Mouse (Mus musculus) erythroblast, embryonic 14.5 days (primary cell): Measurements from ENCODE around the gene Cbfa2t3. TPM values are rescaled to one million over a fixed set of nuclear protein-coding genes. Genes with fewer than 3 reads are reported as not detected.

Experiments
- H3K27me3 ChIP-seq: 2 replicates; pipeline ENCODE4 v1.6.1; 2012; ENCODE audit warnings: inconsistent platforms; ENCODE audit not compliant: control insufficient read depth
- H3K36me3 ChIP-seq: 2 replicates; pipeline ENCODE4 v1.6.1; 2012; ENCODE audit warnings: mild to moderate bottlenecking, inconsistent platforms; ENCODE audit not compliant: control insufficient read depth
- H3K4me1 ChIP-seq: 2 replicates; pipeline ENCODE4 v1.6.1; 2012; ENCODE audit warnings: inconsistent platforms; ENCODE audit not compliant: control insufficient read depth
- H3K4me3 ChIP-seq: replicated peaks from 2 replicates; pipeline ENCODE3; 2012; ENCODE audit warnings: moderate library complexity, mild to moderate bottlenecking, inconsistent platforms
- H3K9me3 ChIP-seq: 2 replicates; pipeline ENCODE4 v1.6.1; 2012; ENCODE audit warnings: low read length, inconsistent platforms, mixed read lengths; ENCODE audit not compliant: control insufficient read depth
- GATA1 ChIP-seq: IDR thresholded peaks from 2 replicates; pipeline ENCODE4 v1.6.1; 2012; ENCODE audit warnings: low read length, inconsistent platforms, mixed read lengths
- TAL1 ChIP-seq: IDR thresholded peaks from 3 replicates; pipeline ENCODE4 v1.6.1; 2012; ENCODE audit warnings: low read length, inconsistent platforms, mixed read lengths
- polyA plus RNA-seq: library from polyadenylated mRNA; stranded (reverse); fragments of >175 nt; gene quantifications from 2 replicates; pipeline ENCODE4 v1.2.3, GENCODE M21; 2012

Cbfa2t3 gene
- polyA plus RNA-seq, 1 experiment: 8.9 TPM

DNA sequence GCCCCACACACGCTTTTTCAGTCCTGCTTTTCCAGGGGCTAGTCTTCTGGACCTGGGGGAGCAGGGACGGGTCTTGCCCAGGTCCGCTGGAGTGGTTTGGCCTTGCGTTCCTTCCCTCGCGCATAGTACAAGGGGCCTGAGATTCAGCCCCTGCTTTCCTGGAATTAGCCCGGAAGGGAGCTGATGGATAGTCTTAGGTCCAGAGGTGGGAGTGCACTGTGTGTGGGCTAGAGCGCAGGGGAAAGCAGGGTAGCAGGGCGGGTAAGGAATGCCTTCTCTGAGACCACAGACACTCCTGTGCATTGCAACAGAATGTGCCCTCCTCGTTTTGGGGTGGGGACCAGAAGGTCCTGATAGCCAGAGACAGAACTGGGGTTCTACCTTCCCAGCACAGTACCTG lies 121.8 kb downstream of the Cbfa2t3 start:
- Histone ChIP-seq H3K4me1 (peaks cover 53% of the 10 kb centered on the region), H3K27me3 (peaks cover 11% of the 10 kb centered on the region; the same call in 1 of the 2 replicates), H3K4me3 (peak overlapping the region; percentile 79), H3K36me3 (peaks cover 33% of the 10 kb centered on the region), H3K9me3 (no peaks in the 10 kb centered on the region)
- no peak for TF ChIP-seq GATA1

DNA sequence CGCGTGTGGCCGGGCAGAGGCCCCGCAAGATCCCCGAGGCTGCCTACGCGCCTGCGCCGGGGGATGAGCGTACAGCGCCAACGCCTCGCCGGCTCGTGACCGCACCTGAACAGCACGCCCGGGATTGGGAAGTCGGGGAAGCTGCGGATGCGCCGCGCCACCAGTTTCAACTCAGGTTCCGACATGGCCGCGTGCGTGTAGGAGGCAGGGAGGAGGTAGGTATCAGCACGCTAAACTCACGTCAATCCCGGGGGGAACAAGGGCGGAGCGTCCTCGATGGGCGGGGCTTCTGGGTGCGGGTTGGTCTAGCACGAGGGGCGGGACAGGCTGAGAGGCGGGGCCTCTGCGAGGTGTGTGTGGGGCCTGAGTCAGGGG lies 122.3 kb downstream of the Cbfa2t3 start, which contains the start of gene Aprt:
TSS of gene Aprt (minus strand) at position 262 of the 375 bp plus-strand sequence.
- H3K4me1 ChIP-seq: peaks cover 58% of the 10 kb centered on the region
- no peak for TF ChIP-seq TAL1
- no peak for TF ChIP-seq GATA1
- peaks cover 37% of the 10 kb centered on the region for H3K36me3 ChIP-seq
- H3K9me3 ChIP-seq: no peaks in the 10 kb centered on the region
- peaks cover 11% of the 10 kb centered on the region for H3K27me3 ChIP-seq
- H3K4me3 ChIP-seq: peak within 1 kb of the TSS; percentile 79

DNA sequence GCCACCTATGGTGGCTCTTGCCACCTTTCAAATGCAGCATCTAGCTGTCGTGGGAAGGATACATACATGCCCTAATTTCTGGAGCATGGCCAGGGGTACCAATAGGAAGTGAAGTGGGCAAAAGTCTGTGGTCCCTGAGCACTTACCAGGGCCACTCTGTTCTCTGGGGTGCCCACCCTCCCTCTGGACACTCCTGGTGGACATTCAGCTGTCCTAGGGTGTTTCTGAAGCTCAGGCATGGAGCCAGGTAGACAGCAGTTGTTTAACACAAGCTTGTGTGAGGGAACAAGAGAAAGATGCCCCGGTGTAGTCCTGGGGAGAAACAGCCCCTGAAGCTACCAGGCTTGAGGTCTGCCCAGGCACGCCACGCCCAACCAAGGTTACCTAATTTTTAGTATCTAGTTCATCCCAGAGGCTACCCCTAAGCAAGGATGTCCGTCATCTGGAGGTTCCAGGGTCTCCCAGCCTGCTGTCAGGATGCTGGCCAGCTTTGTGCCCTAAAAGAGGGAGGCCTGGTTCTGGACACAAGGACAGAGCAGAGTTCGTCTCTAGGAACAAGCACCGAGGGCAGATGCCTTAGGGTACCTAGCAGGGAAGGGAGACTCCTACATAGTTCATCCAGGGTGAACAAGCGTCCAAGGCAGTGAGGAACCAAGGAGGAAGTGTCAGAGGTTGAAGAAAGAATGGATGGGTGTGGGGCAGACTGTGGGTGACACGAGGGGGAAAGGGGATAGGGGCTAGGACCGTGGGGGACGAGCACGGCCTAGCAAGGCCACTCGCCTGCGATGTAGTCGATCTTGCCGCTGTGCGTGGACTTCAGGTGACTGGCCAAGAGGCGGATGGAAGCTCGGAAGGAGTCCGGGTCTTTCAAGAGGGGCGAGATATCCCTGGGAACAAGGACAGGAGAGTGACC lies 122.9 kb downstream of the Cbfa2t3 start:
- H3K36me3 ChIP-seq: peaks cover 44% of the 10 kb centered on the region
- peak overlapping the region; percentile 79 for H3K4me3 ChIP-seq
- TF ChIP-seq TAL1 (no peak), GATA1 (no peak)
- peaks cover 64% of the 10 kb centered on the region for H3K4me1 ChIP-seq
- no peaks in the 10 kb centered on the region for H3K9me3 ChIP-seq
- peaks cover 10% of the 10 kb centered on the region for H3K27me3 ChIP-seq

DNA sequence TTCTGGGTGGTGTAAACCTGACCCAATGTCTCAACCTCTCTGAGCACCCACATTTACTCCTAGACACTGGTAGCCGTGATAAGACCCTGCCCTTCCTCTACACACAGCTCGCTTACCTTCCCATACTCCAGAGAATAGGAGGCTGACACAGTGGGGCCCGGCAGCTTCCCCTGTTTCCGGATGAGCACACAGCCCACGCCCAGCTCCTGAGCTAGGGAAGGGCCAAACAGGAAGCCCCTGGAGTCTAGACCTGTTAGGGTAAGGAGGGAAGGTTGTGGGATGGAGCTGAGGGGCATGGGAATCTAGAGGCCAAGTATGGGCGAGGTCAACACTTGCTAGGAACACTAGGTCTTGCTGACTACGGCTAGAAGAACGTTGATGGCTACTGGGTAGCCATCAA lies 123.6 kb downstream of the Cbfa2t3 start:
- Histone ChIP-seq H3K27me3 (peaks cover 9% of the 10 kb centered on the region), H3K4me3 (peak overlapping the region; percentile 79), H3K36me3 (peaks cover 51% of the 10 kb centered on the region), H3K4me1 (peaks cover 71% of the 10 kb centered on the region), H3K9me3 (no peaks in the 10 kb centered on the region; the same call in 1 of the 2 replicates)
- TF ChIP-seq GATA1 (no peak), TAL1 (no peak)

Other genes starting within 250 kb of the Cbfa2t3 start
- not detected in 2 replicates for gene Snai3, start 238.4 kb downstream of the Cbfa2t3 start, polyA plus RNA-seq
- gene Rnf166, start 223.0 kb downstream of the Cbfa2t3 start, polyA plus RNA-seq: 1.7 and 1.8 TPM in 2 replicates
- gene Ctu2, start 223.0 kb downstream of the Cbfa2t3 start, polyA plus RNA-seq: 1.0 and 1.2 TPM in 2 replicates
- gene Piezo1, start 147.8 kb downstream of the Cbfa2t3 start, polyA plus RNA-seq: 22.2 and 31.8 TPM in 2 replicates
- 94.9 and 97.5 TPM in 2 replicates for gene Cdt1, start 131.1 kb downstream of the Cbfa2t3 start, polyA plus RNA-seq
- gene Aprt, start 122.2 kb downstream of the Cbfa2t3 start, polyA plus RNA-seq: 4.8 and 8.0 TPM in 2 replicates
- 0.07 and 0.08 TPM in 2 replicates for gene Galns, start 87.6 kb downstream of the Cbfa2t3 start, polyA plus RNA-seq
- 0.16 and 0.80 TPM in 2 replicates for gene Trappc2l, start 87.5 kb downstream of the Cbfa2t3 start, polyA plus RNA-seq
- not detected in 2 replicates for gene Pabpn1l, start 76.4 kb downstream of the Cbfa2t3 start, polyA plus RNA-seq
- gene Acsf3, start 76.4 kb upstream of the Cbfa2t3 start, polyA plus RNA-seq: 2.5 and 2.8 TPM in 2 replicates
- not detected in 2 replicates for gene Cdh15, start 148.9 kb upstream of the Cbfa2t3 start, polyA plus RNA-seq